Mouse (Mus musculus) ovary, postnatal 10 days (tissue): ENCODE data around the gene Dmac2.

ENCODE experiments used
- DNase-seq: peaks from one replicate; pipeline ENCODE4 v3.0.0; 2022; ENCODE audit warnings: low spot score

The Dmac2 gene

GRCm38 (mm10) chr7:25617376-25618160 is 1.6 kb upstream of the Dmac2 start:
- no peak for DNase-seq

DNA sequence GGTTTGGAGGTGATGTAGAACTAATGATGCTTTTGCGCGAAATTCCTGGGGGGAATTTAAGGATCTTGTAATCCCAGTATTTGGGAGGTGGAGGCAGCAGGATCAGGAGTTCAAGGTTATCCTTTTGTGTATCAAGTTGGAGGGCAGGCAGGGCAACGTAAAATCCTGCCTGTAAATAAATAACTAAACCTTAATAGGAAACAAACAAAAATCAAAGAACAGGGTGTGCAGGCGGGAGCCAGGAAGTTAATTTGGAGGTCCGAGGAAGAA is 443 bp downstream of the Dmac2 start:
- no peak for DNase-seq

DNA sequence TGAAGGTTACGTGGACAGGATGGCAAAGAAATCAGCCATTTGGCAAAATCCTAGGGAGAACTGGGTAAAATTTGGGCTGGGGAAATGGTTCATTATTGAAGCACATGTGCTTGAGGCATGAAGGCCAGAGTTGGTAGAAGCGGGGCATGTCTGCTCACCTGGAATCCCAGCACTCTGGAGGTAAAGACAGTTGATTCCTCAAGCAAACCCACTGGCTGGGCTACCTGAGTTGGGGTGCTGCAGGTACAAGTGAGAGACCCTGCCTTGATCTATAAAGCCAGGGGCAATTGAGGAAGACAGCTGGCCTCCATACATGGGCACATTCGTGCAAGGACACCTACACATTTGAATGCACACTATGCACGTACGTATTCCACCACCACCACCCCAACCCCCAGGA is 887 bp downstream of the Dmac2 start:
- no peak for DNase-seq

GRCm38 (mm10) chr7:25620751-25621150 is 1.5 kb downstream of the Dmac2 start:
- DNase-seq = no peak

- DNase-seq = no peak
Observed at GRCm38 (mm10) chr7:25623857-25624370, 4.7 kb downstream of the Dmac2 start.

- DNase-seq = no peak
Observed at GRCm38 (mm10) chr7:25624851-25625250, 5.6 kb downstream of the Dmac2 start.

- DNase-seq = no peak
Observed at GRCm38 (mm10) chr7:25625594-25626250, 6.5 kb downstream of the Dmac2 start.

DNA sequence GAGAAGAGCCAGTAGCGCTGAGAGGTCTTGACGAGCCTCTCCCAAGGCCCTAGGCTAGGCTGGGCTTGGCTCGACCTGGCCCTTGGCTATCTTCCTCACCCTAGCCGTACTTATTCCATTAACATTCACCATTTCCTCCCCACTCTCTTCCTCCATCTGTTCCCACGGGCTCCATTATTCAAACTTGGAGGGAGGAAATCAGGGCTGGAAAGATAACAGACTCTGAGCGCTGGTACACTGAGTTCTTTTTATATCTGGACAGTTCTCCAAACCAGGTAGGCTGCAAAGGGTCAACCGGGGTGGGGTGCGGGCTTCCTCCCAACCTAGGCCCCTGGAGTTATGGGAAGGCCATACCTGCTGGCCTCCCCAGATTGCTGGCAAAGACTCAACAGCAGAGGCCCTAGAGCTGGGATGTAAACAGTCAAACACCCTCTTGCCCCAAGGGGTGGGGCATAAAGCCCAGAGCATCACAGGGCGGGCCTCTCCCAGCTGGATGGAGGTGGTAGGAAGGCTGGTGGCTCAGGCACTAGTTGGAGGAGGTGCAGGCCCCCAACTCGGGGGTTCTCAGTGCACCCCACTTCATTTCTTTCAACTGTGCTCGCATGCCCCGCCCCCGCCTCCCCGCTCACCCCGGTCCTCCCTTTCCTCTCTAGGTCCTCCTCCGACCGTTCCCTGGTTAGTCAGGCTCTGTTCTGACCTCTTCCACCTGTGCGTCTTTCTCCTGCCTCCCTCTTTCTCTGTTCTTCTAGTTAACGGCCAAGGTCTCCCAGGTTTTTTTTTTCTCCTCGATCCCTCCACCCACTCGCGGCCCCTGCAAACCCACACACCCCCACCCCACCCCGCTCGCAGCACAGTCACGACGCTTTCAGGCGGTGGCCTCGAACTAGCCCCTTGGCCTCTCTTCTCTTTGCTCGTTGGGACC is 7.6 kb downstream of the Dmac2 start, which contains the start of gene B3gnt8:
Gene B3gnt8 (plus strand): TSS at position 146 of the 922 bp plus-strand sequence.
- no peak for DNase-seq

GRCm38 (mm10) chr7:25627431-25628322 is 8.5 kb downstream of the Dmac2 start:
- DNase-seq = peak; percentile 46

GRCm38 (mm10) chr7:25628323-25628620 is 9.1 kb downstream of the Dmac2 start:
- no peak for DNase-seq

GRCm38 (mm10) chr7:25632679-25633078 is 13.5 kb downstream of the Dmac2 start:
- DNase-seq = no peak

DNA sequence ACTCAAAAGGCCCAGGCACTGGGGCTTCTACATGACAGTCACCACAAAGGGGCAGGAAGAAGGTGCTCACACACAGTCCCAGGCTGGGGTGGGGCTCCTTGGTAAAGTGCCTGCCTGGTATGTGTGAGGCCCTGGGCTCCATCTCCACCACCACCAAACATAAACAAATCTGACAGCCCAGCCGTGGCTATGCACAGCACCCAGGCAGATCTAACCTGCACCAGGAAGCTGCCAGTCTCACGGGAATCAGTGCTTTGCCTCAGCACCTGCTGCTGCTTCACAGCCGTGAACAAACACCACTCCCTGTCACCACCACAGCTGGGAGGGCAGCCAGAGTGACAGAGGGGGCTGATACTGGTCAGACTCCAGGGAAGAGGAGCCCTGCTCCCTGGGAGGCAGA is 17.2 kb downstream of the Dmac2 start:
- no peak for DNase-seq

- no peak for DNase-seq
Observed at GRCm38 (mm10) chr7:25637099-25637498, 17.9 kb downstream of the Dmac2 start.

GRCm38 (mm10) chr7:25639754-25640153 is 20.5 kb downstream of the Dmac2 start:
- DNase-seq = no peak

- DNase-seq = no peak
Observed at GRCm38 (mm10) chr7:25644136-25644535, 24.9 kb downstream of the Dmac2 start.

DNA sequence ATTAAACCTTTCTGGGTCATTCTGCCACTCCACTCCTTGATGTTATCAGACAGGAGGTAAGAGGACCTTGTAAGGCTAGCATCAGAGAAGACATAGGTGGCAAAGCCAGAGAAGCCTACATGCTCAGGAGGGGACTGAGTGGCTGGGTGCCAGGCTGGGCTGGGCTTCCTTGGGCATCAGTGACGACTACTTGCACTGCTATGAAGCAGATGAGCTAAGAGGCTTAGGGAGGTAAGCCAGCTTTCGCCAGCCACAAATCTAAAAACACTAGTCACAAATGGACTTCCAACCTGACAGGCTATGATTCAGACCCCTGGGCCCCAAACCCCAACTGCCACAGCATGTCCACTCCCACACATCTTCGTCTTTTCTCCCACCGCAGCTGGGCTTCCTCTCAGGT is 25.4 kb downstream of the Dmac2 start:
- no peak for DNase-seq

DNA sequence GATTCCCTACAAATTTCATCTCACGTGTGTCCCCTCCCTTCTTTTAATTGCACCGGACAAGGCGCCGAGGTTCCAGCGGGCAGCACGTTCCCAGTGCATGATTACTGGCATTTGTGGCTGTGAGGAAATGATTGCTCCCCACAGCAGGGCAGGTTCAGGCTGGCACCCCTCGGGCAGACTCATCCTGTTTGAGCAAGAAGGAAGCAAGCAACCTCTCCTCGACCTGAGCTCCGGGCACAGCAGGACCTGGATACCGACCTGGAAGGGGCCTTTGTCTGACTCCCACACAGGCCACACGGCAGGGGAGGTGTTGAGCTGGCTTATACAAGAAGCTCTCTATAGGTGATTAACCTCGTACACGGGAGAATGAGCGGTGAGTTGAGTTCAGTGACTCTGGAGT is 25.9 kb downstream of the Dmac2 start:
- no peak for DNase-seq

GRCm38 (mm10) chr7:25647574-25648123 is 28.4 kb downstream of the Dmac2 start:
- no peak for DNase-seq

GRCm38 (mm10) chr7:25649839-25650238 is 30.6 kb downstream of the Dmac2 start:
- DNase-seq = no peak

DNA sequence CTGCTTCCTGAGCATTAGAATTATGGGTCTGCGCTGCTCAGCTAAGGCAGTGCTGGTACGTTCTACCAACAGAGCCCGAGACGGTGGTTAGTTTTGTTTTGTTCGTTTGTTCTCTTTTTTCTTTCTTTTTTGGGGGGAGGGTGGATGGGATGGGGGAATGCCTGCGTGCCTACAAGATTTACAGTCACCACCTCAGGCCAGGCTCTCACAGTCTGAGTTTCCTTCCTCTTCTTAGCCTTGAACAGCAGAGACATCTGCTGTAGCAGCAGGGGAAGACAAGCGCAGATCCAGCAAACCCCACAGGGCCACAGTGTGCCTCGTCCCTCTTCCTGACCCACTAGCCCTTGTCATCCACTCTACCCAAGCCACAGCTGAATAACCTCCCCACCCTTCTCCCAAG is 32.1 kb downstream of the Dmac2 start:
- no peak for DNase-seq

DNA sequence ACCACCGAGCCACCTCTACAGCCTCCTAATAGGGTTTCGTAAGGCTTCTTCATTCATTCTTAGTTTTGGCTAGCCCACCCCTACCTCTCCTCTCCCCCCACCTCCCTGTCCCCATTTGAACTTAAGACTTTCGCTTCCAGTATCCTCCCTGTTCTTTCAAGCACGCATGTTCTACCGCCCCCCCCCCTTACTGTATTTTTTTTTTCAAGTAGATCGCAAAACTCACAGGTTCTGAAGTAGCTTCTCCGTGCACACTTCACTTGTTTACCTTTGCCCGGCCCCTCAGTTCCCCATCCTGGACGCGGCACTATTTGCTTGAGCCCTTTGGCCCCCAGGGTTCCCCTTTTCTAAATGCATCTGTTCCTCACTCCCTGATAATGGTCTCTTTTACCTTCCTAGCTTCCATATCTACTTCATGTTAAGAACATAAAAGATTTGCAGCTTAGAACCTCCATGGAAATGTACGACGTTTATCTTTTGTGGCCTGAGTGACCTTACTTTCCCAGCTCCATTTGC is 33.1 kb downstream of the Dmac2 start:
- no peak for DNase-seq
